9 mouse cellular contexts compared by ENCODE assay signal in the genomic region with DNA sequence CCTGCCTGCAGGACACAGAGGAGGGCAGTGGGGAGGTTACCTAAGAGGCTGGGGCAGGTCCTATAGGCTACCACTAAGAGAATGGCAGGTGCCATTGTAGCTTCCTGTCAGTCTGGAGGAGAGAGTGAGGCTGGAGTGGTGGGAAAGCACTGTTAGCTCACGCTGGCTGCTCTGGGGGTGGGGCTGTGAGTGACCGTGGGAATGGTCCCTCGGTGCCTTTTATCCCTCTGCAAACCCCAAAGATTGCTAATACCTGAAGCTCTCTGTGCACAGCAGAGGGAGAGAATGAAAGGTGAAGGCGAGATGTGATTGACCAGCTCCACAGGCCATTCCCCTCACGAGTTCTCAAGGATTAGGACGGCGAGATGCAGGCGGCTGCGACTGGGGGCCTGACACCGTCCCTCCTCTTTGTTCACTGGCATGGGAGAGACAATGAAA.
DNase-seq lines count a peak whose midpoint lies in the region; ATAC-seq and TF ChIP-seq lines count a peak whose summit lies in the region.
"Had no signal": no experiment of that assay in that cellular context is flagged by ENCODE, and none has a peak within 500 bp of the region (broad histone marks: within the 10 kb centered on the region; RNA-seq: fewer than 3 reads in every experiment).

No protein-coding gene starts in this region.

- no peak for DNase-seq in heart, postnatal 0 days (ENCODE audit: low spot score)
- DNase-seq in heart, adult 8-10 months (ENCODE audit: low spot score) = no peak
- DNase-seq in R1 (ENCODE audit: low read depth, low spot score) = peak; percentile 74
- DNase-seq in midbrain, embryonic 11.5 days (ENCODE audit: low spot score, missing footprints) = peak; percentile 97
- no peak for DNase-seq in right cerebral cortex, adult 18-20 months
- DNase-seq in layer of hippocampus, postnatal 14 days (ENCODE audit: low spot score in 2 of 2) = no peak
- no peak for DNase-seq in spleen, postnatal 36 days (ENCODE audit: low spot score in 2 of 2)
- DNase-seq: kidney, adult 2 months had no signal

- 0 out of 2 replicates have a peak overlapping the region, but pooled peaks have one; percentile 21 for H3K4me2 ChIP-seq in heart, postnatal 0 days (ENCODE audit: low read depth, low read length)
- peak overlapping the region; percentile 25 for H3K4me2 ChIP-seq in forebrain, embryonic 12.5 days
- peak overlapping the region; percentile 19; the same call in 1 of the 2 replicates for H3K4me2 ChIP-seq in midbrain, embryonic 11.5 days

- H3K36me3 ChIP-seq in heart, postnatal 0 days (replicated peaks; ENCODE audit: control insufficient read depth, insufficient read depth, low read length) = no peaks in the 10 kb centered on the region
- no peaks in the 10 kb centered on the region for H3K36me3 ChIP-seq in forebrain, embryonic 12.5 days (replicated peaks)
- H3K36me3 ChIP-seq in midbrain, embryonic 11.5 days (ENCODE audit: control insufficient read depth, insufficient read depth, low read length) = no peaks in the 10 kb centered on the region

- no peak overlapping the region for H3K27ac ChIP-seq in heart, postnatal 0 days (ENCODE audit: low read depth)
- H3K27ac ChIP-seq in forebrain, embryonic 12.5 days = peak overlapping the region; percentile 89
- H3K27ac ChIP-seq in midbrain, embryonic 11.5 days (ENCODE audit: low read depth, low read length) = peak overlapping the region; percentile 95

- TF ChIP-seq EP300 in heart, postnatal 0 days (IDR thresholded peaks at IDR 0.05; ENCODE audit: low read depth) = no peak

- 0 out of 2 replicates have a peak, but pooled peaks cover 4% of the 10 kb centered on the region for H3K4me1 ChIP-seq in heart, postnatal 0 days (ENCODE audit: control insufficient read depth, insufficient read depth)
- H3K4me1 ChIP-seq in forebrain, embryonic 12.5 days = peaks cover 58% of the 10 kb centered on the region
- H3K4me1 ChIP-seq in midbrain, embryonic 11.5 days (ENCODE audit: control insufficient read depth, insufficient read depth, low read length) = peaks cover 58% of the 10 kb centered on the region

- no peak for TF ChIP-seq CTCF in heart, postnatal 0 days (IDR thresholded peaks at IDR 0.05; ENCODE audit: low read depth)

- H3K4me3 ChIP-seq in heart, postnatal 0 days (ENCODE audit: low read depth, low read length) = no peak overlapping the region
- H3K4me3 ChIP-seq in forebrain, embryonic 12.5 days (replicated peaks) = no peak overlapping the region
- no peak overlapping the region for H3K4me3 ChIP-seq in midbrain, embryonic 11.5 days (ENCODE audit: low read depth, low read length)

- no peaks in the 10 kb centered on the region for H3K27me3 ChIP-seq in heart, postnatal 0 days (ENCODE audit: control insufficient read depth, insufficient read depth, low read length)
- H3K27me3 ChIP-seq in forebrain, embryonic 12.5 days = peaks cover 4% of the 10 kb centered on the region; the same call in 1 of the 2 replicates
- H3K27me3 ChIP-seq in midbrain, embryonic 11.5 days (ENCODE audit: control insufficient read depth, insufficient read depth, low read length) = no peaks in the 10 kb centered on the region

- ATAC-seq in heart, postnatal 0 days (ENCODE audit: insufficient read depth, low read depth) = peak; percentile 41; the same call in 1 of the 2 replicates
- ATAC-seq in forebrain, embryonic 12.5 days (ENCODE audit: low FRiP score) = peak; percentile 70
- peak; percentile 88 for ATAC-seq in midbrain, embryonic 11.5 days (ENCODE audit: low FRiP score)

- 46% methylated on average over 10 of the region's 10 CpGs for WGBS in heart, postnatal 0 days
- 5% methylated on average over 10 of the region's 10 CpGs for WGBS in forebrain, embryonic 12.5 days
- WGBS in midbrain, embryonic 11.5 days = 3% methylated on average over 10 of the region's 10 CpGs

- H3K9ac ChIP-seq in heart, postnatal 0 days (replicated peaks; ENCODE audit: low read depth, low read length) = no peak overlapping the region
- 0 out of 2 replicates have a peak overlapping the region, but pooled peaks have one; percentile 25 for H3K9ac ChIP-seq in forebrain, embryonic 12.5 days
- peak overlapping the region; percentile 52 for H3K9ac ChIP-seq in midbrain, embryonic 11.5 days (ENCODE audit: low read length)

- H3K9me3 ChIP-seq in heart, postnatal 0 days (replicated peaks; ENCODE audit: control insufficient read depth, low read length) = no peaks in the 10 kb centered on the region
- H3K9me3 ChIP-seq in forebrain, embryonic 12.5 days = no peaks in the 10 kb centered on the region
- no peaks in the 10 kb centered on the region for H3K9me3 ChIP-seq in midbrain, embryonic 11.5 days (ENCODE audit: control insufficient read depth, low read length)

Comparison
In these comparisons a context has a peak if more than half of its experiments do, and no peak if none do; other contexts are left out.
1. DNase-seq: peak in R1 (single experiment) and midbrain, embryonic 11.5 days (single experiment); none in heart, postnatal 0 days (single experiment), heart, adult 8-10 months (single experiment), right cerebral cortex, adult 18-20 months (single experiment), layer of hippocampus, postnatal 14 days (0 of 2) and spleen, postnatal 36 days (0 of 2).
2. Peak in every context shown above with its lines, with median percentiles within 50 percentile points of each other: ATAC-seq and H3K4me2 ChIP-seq.